Mouse (Mus musculus) C2C12 (cell line): ENCODE results near the gene Srsf6.

Source experiments
- CTCF ChIP-seq: IDR thresholded peaks from one replicate; pipeline ENCODE4 v1.5.1; 2011; ENCODE audit not compliant: control insufficient read depth, insufficient read depth, insufficient read length
- MYOD1 ChIP-seq: IDR thresholded peaks from one replicate; pipeline ENCODE4 v1.6.1; 2011; ENCODE audit warnings: low read depth; ENCODE audit not compliant: control insufficient read depth, insufficient read length
- USF1 ChIP-seq: IDR thresholded peaks from one replicate; pipeline ENCODE4 v1.6.1; 2011; ENCODE audit warnings: low read depth, mild to moderate bottlenecking, control low read depth, moderate library complexity

- no peak for TF ChIP-seq USF1
- TF ChIP-seq CTCF: no peak
- no peak for TF ChIP-seq MYOD1
These were observed 634 bp downstream of the Srsf6 start for GRCm38 (mm10) chr2:162931674-162932650.
